Mouse (Mus musculus) limb, embryonic 15.5 days (tissue): ENCODE results near the gene Fam189a1. TPM values are rescaled to one million over a fixed set of nuclear protein-coding genes. Genes with fewer than 3 reads are reported as not detected.

Experiments used
- ATAC-seq: fragments of 200-750 bp; cut with Nextera tagmentation; 2 replicates; pipeline ENCODE4 v1.8.0; 2017; ENCODE audit warnings: low read depth, moderate TSS enrichment; ENCODE audit not compliant: insufficient number of reproducible peaks, low FRiP score, low TSS enrichment
- H3K27ac ChIP-seq: fragments of 300-500 bp; sonication (generic); 2 replicates; pipeline ENCODE4 v1.5.1; 2015; ENCODE audit warnings: moderate library complexity, mild to moderate bottlenecking, inconsistent platforms
- H3K27me3 ChIP-seq: fragments of 300-500 bp; sonication (generic); 2 replicates; pipeline ENCODE4 v1.6.1; 2015; ENCODE audit warnings: inconsistent platforms
- H3K36me3 ChIP-seq: fragments of 300-500 bp; sonication (generic); 2 replicates; pipeline ENCODE4 v1.6.1; 2015; ENCODE audit warnings: inconsistent platforms
- H3K4me1 ChIP-seq: fragments of 300-500 bp; sonication (generic); 2 replicates; pipeline ENCODE4 v1.6.1; 2015; ENCODE audit warnings: inconsistent platforms
- H3K4me2 ChIP-seq: fragments of 300-500 bp; sonication (generic); 2 replicates; pipeline ENCODE4 v1.6.1; 2015; ENCODE audit warnings: mild to moderate bottlenecking, inconsistent platforms
- H3K4me3 ChIP-seq: fragments of 300-500 bp; sonication (generic); 2 replicates; pipeline ENCODE4 v1.5.1; 2015; ENCODE audit warnings: mild to moderate bottlenecking, inconsistent platforms
- H3K9ac ChIP-seq: fragments of 300-500 bp; sonication (generic); 2 replicates; pipeline ENCODE4 v1.6.1; 2015; ENCODE audit warnings: inconsistent platforms
- H3K9me3 ChIP-seq: fragments of 300-500 bp; sonication (generic); 2 replicates; pipeline ENCODE4 v1.6.1; 2016; ENCODE audit warnings: inconsistent platforms
- WGBS: fragments of 180-500 bp; shearing (Covaris S2); methylation state at CpG from one replicate; pipeline ENCODE4 v1.1.7; 2015; 5-methylcytosine and 5-hydroxymethylcytosine counted together
- polyA plus RNA-seq: library from polyadenylated mRNA; unstranded; fragments of >200 nt; fragmentation: Nextera tagmentation; extraction: Ambion mirVana; gene quantifications from 2 replicates; pipeline ENCODE4 v1.2.1, GENCODE M21; 2015

Gene Fam189a1
- polyA plus RNA-seq, 1 experiment from 2014 or later: 4.9 TPM

GRCm38 (mm10) chr7:64779501-64779900 is 376.9 kb downstream of the Fam189a1 start:
- WGBS: 71% methylated on average over 4 of the region's 4 CpGs
- H3K27ac ChIP-seq: no peak overlapping the region
- H3K9ac ChIP-seq: no peak overlapping the region
- ATAC-seq: no peak
- no peak overlapping the region for H3K4me3 ChIP-seq
- H3K36me3 ChIP-seq: no peaks in the 10 kb centered on the region
- no peak overlapping the region for H3K4me2 ChIP-seq
- H3K4me1 ChIP-seq: peaks cover 8% of the 10 kb centered on the region; the same call in 1 of the 2 replicates
- H3K27me3 ChIP-seq: no peaks in the 10 kb centered on the region
- no peaks in the 10 kb centered on the region for H3K9me3 ChIP-seq

DNA sequence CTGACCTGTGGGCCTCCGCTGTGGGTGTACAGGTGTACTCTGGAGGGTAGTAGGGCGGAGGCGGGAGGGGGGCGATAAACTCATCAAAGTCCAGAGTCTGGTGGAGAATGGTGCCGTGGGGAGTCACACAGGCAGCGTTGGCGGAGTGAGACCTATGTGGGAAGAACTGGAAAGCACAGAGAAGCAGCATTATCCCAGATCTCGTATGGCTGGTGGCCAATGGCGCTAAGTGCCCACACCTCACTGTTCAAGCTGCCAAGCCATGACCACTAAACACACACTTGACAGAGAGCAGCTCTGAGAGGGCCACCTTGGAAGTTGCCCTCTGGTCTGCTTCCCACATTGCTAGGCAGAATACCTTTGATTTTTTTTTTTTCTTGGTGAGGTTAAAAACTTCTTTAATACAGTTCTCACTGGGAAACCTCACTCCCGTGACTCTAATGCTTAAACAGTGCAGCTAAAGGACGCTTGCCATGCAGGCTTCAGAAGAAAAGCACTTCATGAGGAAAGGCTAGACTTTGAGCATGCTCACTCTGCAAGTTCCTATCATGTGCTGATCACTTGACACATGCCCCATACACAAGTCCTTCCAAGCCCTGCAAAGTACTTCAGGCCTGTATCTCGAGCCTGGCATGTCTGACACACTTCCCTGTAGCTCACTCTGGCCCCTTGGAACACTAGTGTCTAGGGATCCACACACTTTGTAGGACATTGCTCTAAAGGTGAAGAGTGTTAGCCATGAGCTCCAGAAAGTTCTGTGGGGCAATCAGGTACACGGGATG is 379.5 kb downstream of the Fam189a1 start:
- Histone ChIP-seq H3K27ac (no peak overlapping the region), H3K4me1 (peaks cover 8% of the 10 kb centered on the region; the same call in 1 of the 2 replicates), H3K36me3 (no peaks in the 10 kb centered on the region), H3K9me3 (no peaks in the 10 kb centered on the region), H3K4me3 (no peak overlapping the region), H3K27me3 (no peaks in the 10 kb centered on the region), H3K9ac (no peak overlapping the region), H3K4me2 (no peak overlapping the region)
- no peak for ATAC-seq
- 80% methylated on average over 13 of the region's 13 CpGs for WGBS

GRCm38 (mm10) chr7:64773465-64773864 is 382.9 kb downstream of the Fam189a1 start:
- Histone ChIP-seq H3K9ac (no peak overlapping the region), H3K36me3 (no peaks in the 10 kb centered on the region), H3K9me3 (no peaks in the 10 kb centered on the region), H3K4me2 (no peak overlapping the region), H3K4me1 (0 out of 2 replicates have a peak, but pooled peaks cover 9% of the 10 kb centered on the region), H3K27me3 (no peaks in the 10 kb centered on the region), H3K27ac (no peak overlapping the region), H3K4me3 (no peak overlapping the region)
- no peak for ATAC-seq
- 51% methylated on average over 10 of the region's 10 CpGs for WGBS

DNA sequence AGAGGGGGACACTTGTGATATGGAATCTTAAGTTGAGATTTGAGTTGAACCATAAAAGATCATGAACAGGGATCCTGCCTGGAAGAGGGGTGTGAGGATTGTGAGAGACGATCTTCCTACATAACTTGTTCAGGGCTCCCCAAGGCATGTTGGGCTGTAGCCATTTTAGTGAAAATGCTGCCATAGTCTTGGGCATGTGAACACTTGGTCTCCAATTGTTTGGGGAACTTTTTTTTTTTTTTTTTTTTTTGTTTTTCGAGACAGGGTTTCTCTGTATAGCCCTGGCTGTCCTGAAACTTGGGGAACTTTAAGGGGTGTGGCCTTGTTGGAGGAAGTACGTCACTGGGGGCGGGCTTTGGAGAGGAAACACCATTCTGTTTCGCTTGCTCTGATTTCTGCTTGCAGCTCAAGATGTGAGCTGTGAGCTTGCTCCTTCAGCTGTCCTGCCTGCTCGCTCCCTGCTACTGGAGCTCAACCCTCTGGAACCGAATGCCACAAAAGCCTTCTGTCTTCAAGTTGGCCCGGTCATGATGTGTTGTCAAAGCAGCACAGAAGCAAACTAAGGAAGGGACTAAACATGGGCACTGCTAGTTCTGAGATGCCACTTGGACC is 385.5 kb downstream of the Fam189a1 start:
- 75% methylated on average over 8 of the region's 8 CpGs for WGBS
- ATAC-seq: no peak
- Histone ChIP-seq H3K4me2 (no peak overlapping the region), H3K36me3 (no peaks in the 10 kb centered on the region), H3K9ac (no peak overlapping the region), H3K4me3 (no peak overlapping the region), H3K27ac (no peak overlapping the region), H3K27me3 (no peaks in the 10 kb centered on the region), H3K9me3 (no peaks in the 10 kb centered on the region), H3K4me1 (0 out of 2 replicates have a peak, but pooled peaks cover 6% of the 10 kb centered on the region)

GRCm38 (mm10) chr7:64769768-64770167 is 386.6 kb downstream of the Fam189a1 start:
- H3K36me3 ChIP-seq: no peaks in the 10 kb centered on the region
- no peaks in the 10 kb centered on the region for H3K9me3 ChIP-seq
- no peaks in the 10 kb centered on the region for H3K27me3 ChIP-seq
- H3K9ac ChIP-seq: no peak overlapping the region
- WGBS: 36% methylated on average over 7 of the region's 7 CpGs
- H3K4me3 ChIP-seq: no peak overlapping the region
- 0 out of 2 replicates have a peak, but pooled peaks cover 6% of the 10 kb centered on the region for H3K4me1 ChIP-seq
- no peak overlapping the region for H3K27ac ChIP-seq
- H3K4me2 ChIP-seq: no peak overlapping the region
- ATAC-seq: no peak

DNA sequence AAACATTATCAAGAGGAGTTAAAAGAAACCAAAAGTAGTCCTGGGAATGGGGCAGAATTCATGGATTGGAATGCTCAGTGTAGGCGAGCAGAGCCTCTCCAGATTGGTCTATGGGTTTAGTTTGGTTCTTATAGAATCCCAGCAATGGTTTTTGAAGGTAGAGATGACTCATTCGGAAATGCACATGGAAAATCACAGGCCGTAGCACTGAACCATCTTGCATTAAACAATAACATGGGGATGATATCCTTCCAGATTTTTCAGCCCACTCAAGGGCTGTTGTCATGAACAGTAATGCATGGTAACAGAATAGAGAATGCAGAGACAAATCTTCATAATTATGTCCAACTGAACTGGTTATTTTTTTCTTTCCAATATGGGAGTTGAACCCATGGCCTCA is 390.8 kb downstream of the Fam189a1 start:
- Histone ChIP-seq H3K4me2 (no peak overlapping the region), H3K4me3 (no peak overlapping the region), H3K27me3 (no peaks in the 10 kb centered on the region), H3K9me3 (no peaks in the 10 kb centered on the region), H3K4me1 (0 out of 2 replicates have a peak, but pooled peaks cover 6% of the 10 kb centered on the region), H3K9ac (no peak overlapping the region), H3K36me3 (no peaks in the 10 kb centered on the region), H3K27ac (no peak overlapping the region)
- 85% methylated on average over 3 of the region's 3 CpGs for WGBS
- ATAC-seq: no peak

DNA sequence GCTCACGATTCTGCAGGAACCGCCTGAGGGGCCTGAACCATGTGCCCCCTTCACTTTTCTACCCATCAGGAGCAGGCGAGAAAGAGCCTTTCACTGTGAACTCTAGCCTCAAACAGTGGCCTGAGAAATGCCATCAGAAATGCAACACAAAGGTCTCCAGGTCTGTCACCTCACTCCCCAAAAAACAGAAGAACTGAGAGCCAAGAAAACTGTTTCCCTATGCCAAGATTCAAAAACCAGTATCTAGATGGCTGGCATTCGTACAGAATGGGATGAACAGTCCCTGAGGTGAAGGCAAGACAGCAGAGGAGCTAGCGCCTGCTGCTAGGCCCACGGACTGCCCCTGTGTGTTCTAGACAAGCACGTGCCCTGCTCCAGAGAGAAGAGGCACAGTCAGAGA is 401.2 kb downstream of the Fam189a1 start:
- no peak for ATAC-seq
- 84% methylated on average over 7 of the region's 7 CpGs for WGBS
- no peak overlapping the region for H3K4me3 ChIP-seq

DNA sequence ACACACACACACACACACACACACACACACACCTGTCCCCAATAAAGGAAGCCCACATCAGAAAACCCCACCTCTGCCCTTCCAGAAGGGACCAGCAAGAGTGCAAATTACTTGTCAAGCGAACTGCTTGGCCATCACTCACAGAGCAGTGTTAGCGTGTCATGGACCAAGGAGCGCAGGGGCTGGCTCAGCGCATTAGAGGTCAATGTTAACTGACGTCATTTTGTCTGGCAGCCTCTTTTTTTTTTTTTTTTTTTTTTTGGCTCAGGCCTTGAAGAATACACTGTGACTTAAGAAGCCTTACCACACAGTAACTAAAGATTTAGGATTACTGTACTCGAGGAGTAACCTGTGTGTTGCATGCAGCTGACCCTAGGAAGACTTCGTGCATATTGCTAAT is 402.2 kb downstream of the Fam189a1 start:
- H3K9ac ChIP-seq: no peak overlapping the region
- no peak for ATAC-seq
- no peaks in the 10 kb centered on the region for H3K9me3 ChIP-seq
- H3K4me2 ChIP-seq: no peak overlapping the region
- no peaks in the 10 kb centered on the region for H3K36me3 ChIP-seq
- H3K27ac ChIP-seq: no peak overlapping the region
- WGBS: 68% methylated on average over 7 of the region's 7 CpGs
- H3K4me3 ChIP-seq: no peak overlapping the region
- no peaks in the 10 kb centered on the region for H3K27me3 ChIP-seq
- H3K4me1 ChIP-seq: peaks cover 13% of the 10 kb centered on the region; the same call in 1 of the 2 replicates

More for the DNA sequence above, 401.2 kb downstream of the Fam189a1 start:
- Histone ChIP-seq H3K27ac (no peak overlapping the region), H3K9me3 (no peaks in the 10 kb centered on the region), H3K4me1 (peaks cover 13% of the 10 kb centered on the region; the same call in 1 of the 2 replicates), H3K27me3 (no peaks in the 10 kb centered on the region), H3K9ac (no peak overlapping the region), H3K36me3 (no peaks in the 10 kb centered on the region), H3K4me2 (no peak overlapping the region)

- Histone ChIP-seq H3K27ac (no peak overlapping the region), H3K36me3 (no peaks in the 10 kb centered on the region), H3K4me2 (no peak overlapping the region), H3K4me3 (no peak overlapping the region), H3K27me3 (no peaks in the 10 kb centered on the region), H3K9ac (no peak overlapping the region), H3K4me1 (peaks cover 13% of the 10 kb centered on the region; the same call in 1 of the 2 replicates), H3K9me3 (no peaks in the 10 kb centered on the region)
- ATAC-seq: no peak
- WGBS: 64% methylated on average over 6 of the region's 6 CpGs
Observed at GRCm38 (mm10) chr7:64753678-64754077, 402.7 kb downstream of the Fam189a1 start.

- no peaks in the 10 kb centered on the region for H3K27me3 ChIP-seq
- H3K4me1 ChIP-seq: peaks cover 13% of the 10 kb centered on the region; the same call in 1 of the 2 replicates
- WGBS: 62% methylated on average over 7 of the region's 7 CpGs
- H3K27ac ChIP-seq: no peak overlapping the region
- no peaks in the 10 kb centered on the region for H3K36me3 ChIP-seq
- no peaks in the 10 kb centered on the region for H3K9me3 ChIP-seq
- H3K9ac ChIP-seq: no peak overlapping the region
- H3K4me2 ChIP-seq: no peak overlapping the region
- no peak for ATAC-seq
- no peak overlapping the region for H3K4me3 ChIP-seq
Observed at GRCm38 (mm10) chr7:64752133-64752532, 404.2 kb downstream of the Fam189a1 start.

DNA sequence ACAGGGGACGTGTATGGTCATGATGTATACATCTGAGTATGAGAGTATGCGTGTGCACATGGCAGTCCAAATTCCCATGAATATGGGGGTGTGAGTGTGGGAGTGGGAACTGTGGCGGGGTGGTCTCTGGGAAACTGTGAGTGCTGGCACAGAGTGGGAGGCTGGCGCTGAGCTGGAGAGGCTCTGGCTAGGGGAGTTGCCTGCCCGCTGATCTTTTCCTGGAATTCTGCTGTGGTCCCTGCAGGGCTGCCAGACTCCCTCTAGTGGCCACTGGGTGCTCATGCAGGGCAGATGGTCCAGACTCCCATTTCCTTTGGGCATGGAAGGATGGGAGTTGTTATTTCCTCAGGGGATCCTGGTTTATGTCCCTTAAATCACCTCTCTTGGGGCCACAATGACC is 404.9 kb downstream of the Fam189a1 start:
- Histone ChIP-seq H3K27me3 (no peaks in the 10 kb centered on the region), H3K4me2 (no peak overlapping the region), H3K4me3 (no peak overlapping the region), H3K36me3 (no peaks in the 10 kb centered on the region), H3K27ac (no peak overlapping the region), H3K4me1 (peaks cover 13% of the 10 kb centered on the region; the same call in 1 of the 2 replicates), H3K9ac (no peak overlapping the region), H3K9me3 (no peaks in the 10 kb centered on the region)
- peak; percentile 21; the same call in 1 of the 2 replicates for ATAC-seq
- 23% methylated on average over 5 of the region's 5 CpGs for WGBS

DNA sequence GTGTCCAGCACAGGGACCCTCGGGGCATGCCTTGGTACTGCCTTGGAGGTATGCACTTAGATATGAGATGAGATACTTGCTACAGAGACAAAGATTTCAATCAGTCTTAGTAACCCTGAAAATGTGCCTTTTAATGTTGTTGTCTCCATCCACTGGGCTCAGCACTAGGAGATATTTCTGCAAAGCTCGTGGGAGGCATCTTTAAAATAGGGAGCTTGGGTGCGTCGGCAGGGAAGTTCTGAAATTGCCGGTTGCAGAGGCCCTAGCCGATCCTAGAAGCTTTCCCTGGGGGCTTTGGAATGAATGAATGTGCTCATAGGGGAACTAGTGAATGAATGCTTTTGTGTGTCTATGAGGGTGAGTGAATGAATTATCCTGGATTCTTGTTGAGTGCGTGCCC is 412.8 kb downstream of the Fam189a1 start:
- H3K4me2 ChIP-seq: no peak overlapping the region
- H3K36me3 ChIP-seq: no peaks in the 10 kb centered on the region
- H3K27ac ChIP-seq: no peak overlapping the region
- no peak overlapping the region for H3K9ac ChIP-seq
- H3K9me3 ChIP-seq: no peaks in the 10 kb centered on the region
- ATAC-seq: no peak
- 0 out of 2 replicates have a peak, but pooled peaks cover 5% of the 10 kb centered on the region for H3K27me3 ChIP-seq
- no peaks in the 10 kb centered on the region for H3K4me1 ChIP-seq
- 89% methylated on average over 7 of the region's 7 CpGs for WGBS
- H3K4me3 ChIP-seq: no peak overlapping the region
